Mouse (Mus musculus) layer of hippocampus, adult 2 months (tissue): ENCODE results near the gene Pld2. TPM values are rescaled to one million over a fixed set of nuclear protein-coding genes. Genes with fewer than 3 reads are reported as not detected.
"Not testable (repeated sequence)": the region's sequence is repeated elsewhere in the genome, so short reads cannot be mapped to it uniquely, and the experiment has no call there.

ENCODE experiments used
- DNase-seq, 2 experiments: peaks; one replicate each; pipeline ENCODE4 v3.0.0; 2022; ENCODE audit warnings: low spot score in 2 of 2
- H3K27ac ChIP-seq: fragments of 200-600 bp; 2 replicates; pipeline ENCODE4 v1.8.1; 2022
- H3K4me3 ChIP-seq: fragments of 200-600 bp; 2 replicates; pipeline ENCODE4 v1.8.1; 2022; ENCODE audit warnings: mild to moderate bottlenecking
- CTCF ChIP-seq: fragments of 200-600 bp; conservative IDR thresholded peaks from 2 replicates; pipeline ENCODE4 v1.8.1; 2022; ENCODE audit warnings: antibody characterized with exemption, mild to moderate bottlenecking, moderate library complexity
- total RNA-seq, 2 experiments: library from RNA; stranded (reverse); gene quantifications; 2 replicates each; pipeline ENCODE4 v1.2.3; 2021

Pld2 gene
- total RNA-seq, 2 experiments from 2014 or later, result 17.7 to 19.2 TPM

DNA sequence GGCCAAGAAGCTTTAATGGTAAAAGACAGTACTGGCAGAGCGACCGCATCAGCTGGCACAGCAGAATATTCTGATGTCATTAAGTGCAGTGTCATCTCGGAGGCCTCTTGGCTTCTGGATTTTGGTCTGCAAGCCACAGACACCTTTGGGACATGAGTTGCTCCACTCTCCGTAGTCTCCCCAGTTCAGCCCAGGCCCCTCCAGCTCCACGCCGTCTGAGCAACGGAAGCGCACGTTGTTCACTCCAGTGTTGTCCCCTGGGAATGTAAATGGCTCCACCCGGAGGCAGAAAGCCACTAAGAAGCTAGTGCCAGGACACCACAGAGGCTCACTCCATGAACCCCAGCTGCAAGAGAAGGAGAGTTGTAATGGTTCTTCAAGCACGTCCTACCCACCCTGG is 26.3 kb upstream of the Pld2 start:
- TF ChIP-seq CTCF, result no peak
- no peak overlapping the region for H3K4me3 ChIP-seq
- no peak overlapping the region for H3K27ac ChIP-seq
- DNase-seq, result no peak

DNA sequence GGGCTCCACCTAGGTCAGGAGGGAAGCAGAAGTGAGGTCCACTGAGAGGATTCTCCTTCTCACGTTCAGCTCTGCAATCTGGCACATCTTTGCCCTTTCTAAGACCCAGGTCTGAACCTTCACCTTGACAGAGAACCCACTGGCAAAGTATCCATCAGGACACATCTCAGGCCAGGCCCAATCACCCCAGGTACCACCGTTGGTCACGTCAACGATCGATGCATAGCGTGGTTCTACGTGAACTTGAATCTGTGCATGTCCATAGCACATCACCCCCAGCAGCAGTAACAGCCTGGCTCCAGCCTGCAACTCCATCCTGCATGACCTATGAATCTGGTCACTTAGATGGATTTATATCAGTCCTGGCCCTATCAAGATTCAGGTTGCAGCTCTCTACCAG is 25.6 kb upstream of the Pld2 start, which contains the start of gene Vmo1:
TSS of gene Vmo1 (minus strand) at position 329 of the 400 bp plus-strand sequence.
- no peak for TF ChIP-seq CTCF
- no peak for DNase-seq
- Histone ChIP-seq H3K27ac (no peak within 1 kb of the TSS), H3K4me3 (no peak within 1 kb of the TSS)

- peak; percentile 89 for TF ChIP-seq CTCF
- H3K4me3 ChIP-seq, result no peak overlapping the region
- DNase-seq, result peak in 1 of 2 experiments; percentile 58
- H3K27ac ChIP-seq, result no peak overlapping the region
Observed at GRCm38 (mm10) chr11:70516352-70516751, 23.5 kb upstream of the Pld2 start.

GRCm38 (mm10) chr11:70518436-70518835 is 21.4 kb upstream of the Pld2 start:
- no peak for TF ChIP-seq CTCF
- DNase-seq, result no peak
- H3K27ac ChIP-seq, result no peak overlapping the region

GRCm38 (mm10) chr11:70518923-70519322 is 20.9 kb upstream of the Pld2 start, which contains the start of gene Gltpd2:
Gltpd2 (plus strand) TSS chr11:70519196.
- H3K4me3 ChIP-seq, result peak within 1 kb of the TSS; percentile 42
- no peak for DNase-seq
- TF ChIP-seq CTCF, result no peak
- peak within 1 kb of the TSS; percentile 65; the same call in 1 of the 2 replicates for H3K27ac ChIP-seq

More at GRCm38 (mm10) chr11:70518436-70518835, 21.4 kb upstream of the Pld2 start:
- no peak overlapping the region for H3K4me3 ChIP-seq

GRCm38 (mm10) chr11:70520178-70520769 is 19.6 kb upstream of the Pld2 start:
- DNase-seq, result no peak
- H3K4me3 ChIP-seq, result peak overlapping the region; percentile 42
- peak; percentile 49 for TF ChIP-seq CTCF
- H3K27ac ChIP-seq, result peak overlapping the region; percentile 65; the same call in 1 of the 2 replicates

GRCm38 (mm10) chr11:70523306-70523989 is 16.4 kb upstream of the Pld2 start:
- H3K27ac ChIP-seq, H3K4me3 ChIP-seq, DNase-seq: not testable (repeated sequence)
- peak; percentile 47 for TF ChIP-seq CTCF

- peak overlapping the region; percentile 75 for H3K4me3 ChIP-seq
- H3K27ac ChIP-seq, result peak overlapping the region; percentile 36; the same call in 1 of the 2 replicates
- no peak for TF ChIP-seq CTCF
- DNase-seq, result no peak
Observed at GRCm38 (mm10) chr11:70524782-70525181, 15.1 kb upstream of the Pld2 start.

- no peak for TF ChIP-seq CTCF
Observed at GRCm38 (mm10) chr11:70525184-70525678, 14.6 kb upstream of the Pld2 start, which contains the start of gene Psmb6. Psmb6 (plus strand) TSS chr11:70525367.

GRCm38 (mm10) chr11:70525726-70526125 is 14.1 kb upstream of the Pld2 start:
- H3K27ac ChIP-seq, result peak overlapping the region; percentile 84
- no peak for DNase-seq
- H3K4me3 ChIP-seq, result peak overlapping the region; percentile 75
- TF ChIP-seq CTCF, result no peak

More at GRCm38 (mm10) chr11:70525184-70525678, 14.6 kb upstream of the Pld2 start, which contains the start of gene Psmb6:
- H3K27ac ChIP-seq, result peak within 1 kb of the TSS; percentile 84
- DNase-seq, result peak; percentile 88 to 96
- H3K4me3 ChIP-seq, result peak within 1 kb of the TSS; percentile 75

DNA sequence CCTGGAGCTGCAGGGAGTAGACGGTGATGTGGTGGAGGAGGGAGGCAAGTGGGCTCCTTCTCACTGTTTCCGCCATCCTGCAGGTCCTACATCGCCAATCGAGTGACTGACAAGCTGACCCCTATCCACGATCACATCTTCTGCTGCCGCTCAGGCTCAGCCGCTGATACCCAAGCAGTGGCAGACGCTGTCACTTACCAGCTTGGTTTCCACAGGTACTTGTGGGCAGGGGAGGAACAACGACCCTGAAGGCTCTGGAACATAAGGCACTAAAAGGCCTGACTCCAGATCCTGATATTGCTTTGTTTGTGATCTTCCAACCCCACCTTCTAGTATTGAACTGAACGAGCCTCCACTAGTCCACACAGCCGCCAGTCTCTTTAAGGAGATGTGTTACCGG is 13.7 kb upstream of the Pld2 start:
- Histone ChIP-seq H3K4me3 (peak overlapping the region; percentile 75; the same call in 1 of the 2 replicates), H3K27ac (no peak overlapping the region)
- TF ChIP-seq CTCF, result no peak
- DNase-seq, result no peak

DNA sequence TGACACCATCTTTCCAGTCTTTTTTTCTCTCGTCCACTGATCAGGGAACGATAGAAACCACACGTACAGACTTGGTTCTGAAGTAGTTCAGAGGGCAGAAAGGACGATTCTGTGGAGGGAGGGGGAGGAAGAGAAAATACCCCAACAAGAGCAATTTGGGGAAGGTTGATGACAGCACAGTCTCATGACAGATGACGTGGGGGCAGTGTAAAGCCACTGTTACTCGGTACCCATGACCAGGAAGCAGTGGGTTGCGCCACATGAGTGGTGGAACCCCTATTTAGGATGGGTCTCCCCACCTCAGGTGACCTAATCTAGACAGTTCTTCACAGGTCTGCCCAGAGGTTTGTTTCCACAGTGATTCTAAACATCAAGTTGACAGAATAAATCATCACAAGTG is 11.3 kb upstream of the Pld2 start:
- Histone ChIP-seq H3K4me3 (no peak overlapping the region), H3K27ac (no peak overlapping the region)
- TF ChIP-seq CTCF, result no peak
- no peak for DNase-seq

GRCm38 (mm10) chr11:70531065-70531464 is 8.8 kb upstream of the Pld2 start:
- DNase-seq, H3K27ac ChIP-seq, H3K4me3 ChIP-seq: not testable (repeated sequence)
- peak; percentile 45 for TF ChIP-seq CTCF
